Mouse (Mus musculus): ENCODE measurements at regions not wholly inside any gene's neighbourhood (a gene's known extent, or its start where the extent isn't known, plus 50 kb on each side); places are given as distances from the start of the nearest gene placed in this dataset.

DNA sequence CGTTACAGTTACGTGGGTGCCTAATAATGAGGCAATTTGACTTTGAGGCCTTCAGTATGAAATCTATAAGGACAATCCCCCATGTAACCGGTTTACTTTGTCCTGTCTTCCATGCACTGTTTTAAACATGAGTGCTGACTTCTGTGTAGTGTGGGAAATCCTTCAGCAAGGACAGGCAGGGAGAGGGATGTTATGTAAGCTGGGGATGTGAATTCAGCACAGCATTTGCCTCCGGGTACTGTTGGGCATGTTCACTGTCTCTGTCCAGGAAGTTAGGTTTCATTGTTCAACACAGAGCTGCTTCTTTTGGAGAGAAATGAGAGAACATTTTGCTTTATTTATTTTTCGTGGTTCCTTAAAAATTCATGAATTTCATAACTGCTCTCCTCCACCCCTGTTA lies 322.7 kb downstream of the Rnf144a start:
- Histone ChIP-seq H3K4me1 (no peaks in the 10 kb centered on the region), H3K27ac (replicated peaks) (no peak overlapping the region), H3K27me3 (no peaks in the 10 kb centered on the region), H3K9me3 (no peaks in the 10 kb centered on the region), H3K4me2 (replicated peaks) (no peak overlapping the region), H3K36me3 (no peaks in the 10 kb centered on the region), H3K9ac (replicated peaks) (no peak overlapping the region), H3K4me3 (no peak overlapping the region)
- WGBS, result 76% methylated on average over 5 of the region's 5 CpGs
- no peak for ATAC-seq (replicated peaks)

DNA sequence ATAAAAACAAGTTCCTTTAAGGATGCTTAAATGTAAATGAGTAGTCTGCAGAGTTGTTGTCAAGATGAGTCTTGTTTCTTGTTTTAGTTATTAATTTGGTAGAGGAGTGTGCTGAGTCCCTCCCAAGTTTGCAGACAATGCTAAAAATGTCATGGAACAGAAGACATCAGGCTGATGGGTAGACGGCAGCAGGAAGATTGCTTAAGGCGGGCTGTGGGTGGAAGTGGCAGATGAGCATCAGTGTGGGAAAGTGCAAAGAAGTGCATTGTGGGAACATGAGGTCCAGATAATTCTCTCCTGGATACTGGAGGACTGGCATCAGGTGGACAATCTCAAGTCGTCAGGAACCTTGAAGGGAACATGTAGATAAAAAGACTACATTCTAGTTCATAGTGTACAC lies 323.2 kb downstream of the Rnf144a start:
- no peak overlapping the region for H3K4me3 ChIP-seq
- no peaks in the 10 kb centered on the region for H3K4me1 ChIP-seq
- H3K27ac ChIP-seq (replicated peaks), result no peak overlapping the region
- H3K9me3 ChIP-seq, result no peaks in the 10 kb centered on the region
- whole genome bisulfite sequencing, result 77% methylated on average over 3 of the region's 3 CpGs
- ATAC-seq (replicated peaks), result no peak
- H3K9ac ChIP-seq (replicated peaks), result no peak overlapping the region
- H3K36me3 ChIP-seq, result no peaks in the 10 kb centered on the region
- no peak overlapping the region for H3K4me2 ChIP-seq (replicated peaks)
- H3K27me3 ChIP-seq, result no peaks in the 10 kb centered on the region

DNA sequence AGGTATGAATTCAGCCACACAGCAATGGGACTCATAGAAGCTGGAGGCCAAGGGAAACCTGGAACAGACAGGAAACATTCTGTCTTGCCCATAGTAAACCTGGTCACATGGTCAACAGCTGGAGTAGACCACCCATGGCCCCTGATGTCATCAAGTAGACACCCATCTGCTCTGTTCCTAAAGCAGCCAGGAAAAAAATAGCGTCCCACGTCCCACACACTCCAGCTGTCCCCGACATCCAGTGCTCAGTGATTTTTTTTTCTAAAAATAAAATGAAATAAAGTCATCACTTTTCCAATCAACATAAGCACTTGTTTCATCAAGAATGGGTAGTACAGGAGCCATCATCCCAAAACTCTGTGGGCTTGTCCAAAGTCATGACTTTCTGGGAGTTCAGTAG lies 326.7 kb downstream of the Rnf144a start:
- no peaks in the 10 kb centered on the region for H3K27me3 ChIP-seq
- no peak overlapping the region for H3K9ac ChIP-seq (replicated peaks)
- H3K36me3 ChIP-seq, result no peaks in the 10 kb centered on the region
- WGBS, result 81% methylated on average over 3 of the region's 3 CpGs
- no peak for ATAC-seq (replicated peaks)
- H3K27ac ChIP-seq (replicated peaks), result no peak overlapping the region
- H3K4me2 ChIP-seq (replicated peaks), result no peak overlapping the region
- no peak overlapping the region for H3K4me3 ChIP-seq
- no peaks in the 10 kb centered on the region for H3K4me1 ChIP-seq
- H3K9me3 ChIP-seq, result no peaks in the 10 kb centered on the region

DNA sequence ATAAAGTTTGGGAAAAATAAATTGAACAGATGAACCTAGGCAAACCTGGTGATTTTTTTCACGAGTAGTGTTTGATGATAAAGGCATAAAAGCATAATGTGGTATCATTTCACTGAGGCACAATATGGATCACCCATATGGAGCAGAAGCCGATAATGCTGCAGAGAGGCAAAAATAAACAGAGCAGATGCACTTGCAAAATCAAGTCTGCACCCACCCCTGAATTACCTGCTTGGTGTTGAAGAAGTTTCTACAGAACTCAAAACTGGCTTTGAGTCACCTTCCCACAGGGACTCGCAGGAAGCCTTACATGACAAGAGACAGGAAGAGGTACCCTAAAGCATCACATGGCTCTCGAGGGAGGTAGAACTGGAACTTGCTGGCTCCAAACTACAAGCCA lies 328.1 kb downstream of the Rnf144a start:
- no peak for ATAC-seq (replicated peaks)
- peak overlapping the region; percentile 39; the same call in 1 of the 2 replicates for H3K27ac ChIP-seq (replicated peaks)
- H3K4me1 ChIP-seq, result no peaks in the 10 kb centered on the region
- H3K27me3 ChIP-seq, result no peaks in the 10 kb centered on the region
- H3K9me3 ChIP-seq, result no peaks in the 10 kb centered on the region
- no peaks in the 10 kb centered on the region for H3K36me3 ChIP-seq
- H3K4me3 ChIP-seq, result no peak overlapping the region
- H3K9ac ChIP-seq (replicated peaks), result no peak overlapping the region
- H3K4me2 ChIP-seq (replicated peaks), result no peak overlapping the region
- 80% methylated on average over 4 of the region's 4 CpGs for WGBS

DNA sequence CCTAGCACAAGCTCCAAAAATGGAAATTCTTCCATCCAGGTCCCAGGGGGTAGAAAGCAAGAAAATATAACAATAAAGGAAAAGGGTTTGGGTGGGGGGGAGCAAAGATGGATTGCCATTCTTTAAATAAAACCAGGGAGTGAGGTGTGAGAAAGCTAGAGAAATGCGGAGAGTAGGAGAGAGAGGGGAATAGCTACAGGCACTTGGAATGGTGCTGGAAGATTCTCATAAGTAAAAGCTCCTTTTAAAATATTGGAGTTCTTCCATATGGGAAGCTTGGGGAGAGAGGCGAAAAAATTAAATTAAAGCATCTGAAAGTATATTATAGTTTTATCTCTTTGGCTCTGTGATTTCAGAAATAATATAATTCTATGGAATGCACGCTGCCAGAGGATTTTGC lies 328.6 kb downstream of the Rnf144a start:
- H3K27ac ChIP-seq (replicated peaks), result peak overlapping the region; percentile 31; the same call in 1 of the 2 replicates
- no peak for ATAC-seq (replicated peaks)
- no peaks in the 10 kb centered on the region for H3K9me3 ChIP-seq
- 72% methylated on average over 3 of the region's 3 CpGs for WGBS
- H3K4me3 ChIP-seq, result no peak overlapping the region
- no peaks in the 10 kb centered on the region for H3K36me3 ChIP-seq
- no peaks in the 10 kb centered on the region for H3K27me3 ChIP-seq
- H3K4me2 ChIP-seq (replicated peaks), result no peak overlapping the region
- no peak overlapping the region for H3K9ac ChIP-seq (replicated peaks)
- no peaks in the 10 kb centered on the region for H3K4me1 ChIP-seq

DNA sequence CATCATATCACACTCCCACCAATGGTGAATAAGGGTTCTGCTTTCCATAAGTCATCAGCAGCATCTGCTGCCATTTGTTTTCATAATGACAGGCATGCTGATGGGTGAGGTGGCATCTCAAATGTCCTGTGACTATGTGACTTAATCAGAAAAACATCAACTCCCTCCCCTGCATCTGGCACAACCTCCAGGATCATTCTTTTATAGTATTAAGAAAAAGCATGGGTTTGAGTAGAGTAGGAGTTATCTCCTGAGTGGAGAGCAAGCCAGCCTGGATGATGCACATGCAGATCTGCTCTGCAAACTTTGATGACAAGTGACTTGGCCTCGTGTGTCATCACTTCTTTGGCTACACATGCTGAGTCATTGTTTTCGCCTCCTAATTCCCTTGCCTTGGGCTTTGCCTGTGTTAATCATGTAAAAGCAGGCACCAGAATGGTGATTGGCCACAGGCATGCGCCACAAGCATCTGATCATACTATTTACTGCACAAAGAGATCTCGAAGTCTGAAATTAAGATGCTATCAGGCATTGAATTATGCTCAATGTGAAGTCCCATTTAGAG lies 335.9 kb downstream of the Rnf144a start:
- Histone ChIP-seq H3K4me1 (0 out of 2 replicates have a peak, but pooled peaks cover 1% of the 10 kb centered on the region), H3K27me3 (no peaks in the 10 kb centered on the region), H3K4me2 (replicated peaks) (no peak overlapping the region), H3K36me3 (no peaks in the 10 kb centered on the region), H3K4me3 (no peak overlapping the region), H3K27ac (replicated peaks) (no peak overlapping the region), H3K9me3 (no peaks in the 10 kb centered on the region), H3K9ac (replicated peaks) (no peak overlapping the region)
- no peak for ATAC-seq (replicated peaks)
- WGBS, result 55% methylated on average over 4 of the region's 4 CpGs

DNA sequence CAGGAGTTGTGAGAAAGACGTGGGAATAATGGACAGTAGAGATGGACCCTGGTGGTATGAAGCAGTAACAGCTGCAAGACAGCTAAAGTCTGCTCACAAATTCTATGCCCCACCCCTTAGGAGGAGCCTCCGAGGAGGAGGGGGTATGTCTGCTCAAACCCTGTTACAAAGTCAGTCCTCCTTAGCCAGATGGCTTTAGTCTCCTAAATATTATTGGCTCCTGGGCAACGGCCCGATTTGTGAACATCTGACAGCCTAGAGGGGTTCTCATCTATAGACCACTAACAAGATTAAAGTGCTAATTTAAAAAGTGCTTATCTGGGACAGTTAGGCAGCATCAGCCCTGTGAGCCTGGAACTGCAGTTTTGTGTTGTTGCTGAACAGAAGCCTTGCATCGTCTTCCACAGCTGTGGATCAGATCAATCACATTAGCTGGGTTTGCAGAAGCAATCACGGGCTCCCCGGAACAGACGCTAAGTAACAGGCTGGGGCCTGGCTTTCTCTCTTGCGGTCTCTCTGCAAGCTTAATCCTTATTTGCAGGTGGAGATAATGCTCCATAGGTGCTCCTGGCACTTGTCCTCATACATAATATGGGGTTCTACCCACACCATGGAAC lies 339.3 kb downstream of the Rnf144a start:
- H3K9me3 ChIP-seq, result no peaks in the 10 kb centered on the region
- 15% methylated on average over 9 of the region's 9 CpGs for WGBS
- H3K27me3 ChIP-seq, result no peaks in the 10 kb centered on the region
- no peak overlapping the region for H3K4me2 ChIP-seq (replicated peaks)
- no peak overlapping the region for H3K4me3 ChIP-seq
- H3K4me1 ChIP-seq, result peaks cover 7% of the 10 kb centered on the region; the same call in 1 of the 2 replicates
- no peaks in the 10 kb centered on the region for H3K36me3 ChIP-seq
- no peak overlapping the region for H3K9ac ChIP-seq (replicated peaks)
- peak overlapping the region; percentile 42; the same call in 1 of the 2 replicates for H3K27ac ChIP-seq (replicated peaks)
- ATAC-seq (replicated peaks), result 0 out of 2 replicates have a peak, but pooled peaks have one; percentile 35

DNA sequence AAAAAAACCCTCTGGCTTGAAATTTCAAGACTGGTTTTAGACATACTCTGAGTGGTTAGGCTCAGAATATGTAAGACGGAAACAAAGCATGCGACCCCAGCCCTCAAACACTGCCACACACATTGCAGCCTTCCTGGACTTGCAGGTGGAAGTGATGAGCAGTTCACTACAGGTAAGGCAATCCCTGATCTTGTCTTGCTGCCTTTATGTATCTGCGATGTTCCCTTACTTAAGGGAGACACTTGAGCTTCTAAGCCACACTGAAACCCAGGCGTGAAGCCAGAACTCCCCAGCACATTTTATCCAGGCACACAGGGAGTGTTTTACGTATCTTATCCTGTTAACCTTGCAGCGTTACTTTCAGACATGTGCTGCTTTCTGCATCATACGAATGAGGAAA lies 342.9 kb downstream of the Rnf144a start:
- no peak for ATAC-seq (replicated peaks)
- Histone ChIP-seq H3K4me2 (replicated peaks) (no peak overlapping the region), H3K27me3 (no peaks in the 10 kb centered on the region), H3K9ac (replicated peaks) (no peak overlapping the region), H3K27ac (replicated peaks) (0 out of 2 replicates have a peak overlapping the region, but pooled peaks have one; percentile 11), H3K36me3 (no peaks in the 10 kb centered on the region), H3K4me1 (peaks cover 22% of the 10 kb centered on the region), H3K9me3 (no peaks in the 10 kb centered on the region), H3K4me3 (no peak overlapping the region)
- whole genome bisulfite sequencing, result 80% methylated on average over 7 of the region's 7 CpGs

DNA sequence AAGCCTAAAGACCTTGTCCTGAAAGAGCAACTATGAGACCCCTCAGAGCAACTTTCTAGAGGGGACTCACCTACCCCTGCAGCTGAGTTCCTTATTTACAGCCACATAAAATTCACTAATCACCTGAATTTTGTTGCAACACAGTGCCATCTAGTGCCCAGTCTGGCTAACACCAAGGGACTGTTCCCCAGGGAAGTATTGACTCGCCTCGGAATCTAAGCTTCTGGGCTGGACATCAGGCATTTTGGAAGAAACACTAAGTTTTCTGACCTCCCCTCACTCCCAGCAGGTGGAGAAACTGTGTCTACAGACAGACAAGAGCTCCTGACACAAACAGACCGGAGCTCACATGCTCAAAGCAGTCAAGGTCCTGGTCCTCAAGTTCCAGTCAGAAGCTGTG lies 343.4 kb downstream of the Rnf144a start:
- Histone ChIP-seq H3K27me3 (no peaks in the 10 kb centered on the region), H3K4me1 (peaks cover 22% of the 10 kb centered on the region), H3K9ac (replicated peaks) (no peak overlapping the region), H3K4me3 (no peak overlapping the region), H3K27ac (replicated peaks) (no peak overlapping the region), H3K9me3 (no peaks in the 10 kb centered on the region), H3K36me3 (no peaks in the 10 kb centered on the region), H3K4me2 (replicated peaks) (no peak overlapping the region)
- WGBS, result 7% methylated on average over 3 of the region's 3 CpGs
- ATAC-seq (replicated peaks), result peak; percentile 69; the same call in 1 of the 2 replicates

DNA sequence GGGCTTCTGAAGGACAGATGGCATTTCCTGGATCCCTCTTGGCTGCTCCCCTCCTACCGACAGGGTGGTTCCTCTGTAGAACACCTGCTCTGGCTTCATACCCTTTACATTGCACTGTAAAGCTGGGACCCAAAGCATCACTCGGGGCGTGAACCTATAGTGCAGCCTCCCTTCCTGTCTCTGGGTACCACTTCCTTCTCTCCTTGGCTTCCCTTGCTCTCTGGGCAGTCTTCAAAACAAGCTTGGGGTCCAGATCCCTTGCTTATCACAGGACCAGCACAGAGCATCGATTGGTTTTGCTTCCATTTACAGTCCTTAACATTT lies 346.4 kb downstream of the Rnf144a start:
- no peaks in the 10 kb centered on the region for H3K36me3 ChIP-seq
- H3K9ac ChIP-seq (replicated peaks), result no peak overlapping the region
- ATAC-seq (replicated peaks), result 0 out of 2 replicates have a peak, but pooled peaks have one; percentile 16
- H3K4me1 ChIP-seq, result peaks cover 20% of the 10 kb centered on the region
- H3K4me3 ChIP-seq, result no peak overlapping the region
- H3K9me3 ChIP-seq, result no peaks in the 10 kb centered on the region
- peak overlapping the region; percentile 29 for H3K4me2 ChIP-seq (replicated peaks)
- 40% methylated on average over 4 of the region's 4 CpGs for WGBS
- 0 out of 2 replicates have a peak overlapping the region, but pooled peaks have one; percentile 24 for H3K27ac ChIP-seq (replicated peaks)
- no peaks in the 10 kb centered on the region for H3K27me3 ChIP-seq

DNA sequence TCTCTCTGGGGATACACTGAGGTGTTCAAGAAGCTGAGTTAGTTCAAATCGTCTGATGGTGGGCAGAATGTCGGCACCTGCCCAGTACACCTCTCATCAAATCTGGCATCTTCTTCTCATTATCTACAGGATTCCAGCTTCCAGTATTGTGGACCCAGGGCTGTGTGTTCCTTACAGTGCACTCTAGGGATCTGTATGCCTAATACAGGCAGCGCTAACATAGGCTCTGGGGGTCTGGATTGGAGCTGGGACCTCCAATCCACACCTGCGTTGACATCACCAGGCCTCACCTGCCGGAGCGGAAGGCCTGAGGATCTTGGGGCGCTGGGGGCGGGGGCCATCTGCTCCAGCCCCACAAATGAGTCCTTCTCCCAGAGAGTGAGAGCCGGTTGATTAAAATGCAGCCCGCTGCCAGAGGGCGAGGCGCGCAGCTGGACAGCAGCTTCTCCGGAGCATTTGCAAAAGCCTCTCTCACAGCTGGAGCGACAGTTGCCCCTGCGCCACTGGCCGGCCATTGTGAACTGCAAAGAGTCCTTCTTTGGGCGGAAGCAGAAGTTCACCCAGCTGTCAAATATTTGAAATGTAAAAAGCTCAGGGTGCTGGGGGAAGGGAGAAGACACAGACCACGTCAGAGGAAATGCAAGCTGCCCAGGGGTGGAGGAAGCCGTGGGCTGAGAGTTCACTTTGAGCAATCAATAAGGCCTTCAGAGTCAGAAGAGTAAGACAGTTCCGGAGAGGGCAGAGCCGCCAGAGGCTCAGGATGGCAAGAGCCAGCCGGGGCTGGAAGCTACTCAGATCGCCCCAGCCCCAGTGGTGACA lies 347.0 kb downstream of the Rnf144a start:
- Histone ChIP-seq H3K27me3 (no peaks in the 10 kb centered on the region), H3K4me3 (peak overlapping the region; percentile 6; the same call in 1 of the 2 replicates), H3K9me3 (no peaks in the 10 kb centered on the region), H3K36me3 (no peaks in the 10 kb centered on the region), H3K9ac (replicated peaks) (peak overlapping the region; percentile 20; the same call in 1 of the 2 replicates), H3K4me2 (replicated peaks) (peak overlapping the region; percentile 29), H3K4me1 (peaks cover 20% of the 10 kb centered on the region), H3K27ac (replicated peaks) (0 out of 2 replicates have a peak overlapping the region, but pooled peaks have one; percentile 24)
- peak; percentile 32; the same call in 1 of the 2 replicates for ATAC-seq (replicated peaks)
- 6% methylated on average over 24 of the region's 24 CpGs for WGBS

DNA sequence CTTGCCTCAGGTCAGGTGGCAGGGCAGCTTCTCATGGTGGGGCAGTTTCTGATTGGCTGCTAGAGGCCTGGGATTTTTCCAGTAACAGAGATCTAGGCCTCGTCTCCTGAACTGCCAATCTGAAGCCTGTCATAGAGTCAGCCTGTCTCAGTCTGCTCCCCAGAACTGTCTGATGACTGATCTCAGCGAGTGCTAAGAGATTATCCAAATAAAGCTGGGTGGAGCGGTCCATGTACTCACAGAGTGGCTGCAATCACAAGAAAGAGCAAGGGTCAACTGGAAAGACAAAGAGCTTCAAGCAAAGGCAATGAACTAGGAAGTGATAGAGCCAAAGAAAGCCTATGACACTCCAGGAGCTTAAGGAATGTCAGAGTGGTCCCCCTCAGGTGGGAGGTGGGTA lies 354.7 kb downstream of the Rnf144a start:
- no peaks in the 10 kb centered on the region for H3K9me3 ChIP-seq
- H3K27ac ChIP-seq (replicated peaks), result no peak overlapping the region
- no peaks in the 10 kb centered on the region for H3K36me3 ChIP-seq
- no peak overlapping the region for H3K4me3 ChIP-seq
- no peaks in the 10 kb centered on the region for H3K4me1 ChIP-seq
- no peak for ATAC-seq (replicated peaks)
- H3K27me3 ChIP-seq, result no peaks in the 10 kb centered on the region
- H3K4me2 ChIP-seq (replicated peaks), result no peak overlapping the region
- 48% methylated on average over 3 of the region's 3 CpGs for WGBS
- H3K9ac ChIP-seq (replicated peaks), result no peak overlapping the region

Measured in forebrain, embryonic 15.5 days (tissue).